Mouse (Mus musculus) neural tube, embryonic 15.5 days (tissue): ENCODE results near the gene Vwc2l. TPM values are rescaled to one million over a fixed set of nuclear protein-coding genes. Genes with fewer than 3 reads are reported as not detected.

ENCODE experiments used
- ATAC-seq: fragments of 200-750 bp; cut with Nextera tagmentation; 2 replicates; pipeline ENCODE4 v1.8.0; 2017; ENCODE audit warnings: mild to moderate bottlenecking, moderate TSS enrichment, moderate library complexity; ENCODE audit not compliant: low FRiP score
- H3K27ac ChIP-seq: fragments of 300-500 bp; sonication (generic); replicated peaks from 2 replicates; pipeline ENCODE4 v1.5.1; 2015; ENCODE audit warnings: mild to moderate bottlenecking, inconsistent platforms
- H3K27me3 ChIP-seq: fragments of 300-500 bp; sonication (generic); replicated peaks from 2 replicates; pipeline ENCODE4 v1.6.1; 2015; ENCODE audit warnings: inconsistent platforms
- H3K36me3 ChIP-seq: fragments of 300-500 bp; sonication (generic); 2 replicates; pipeline ENCODE4 v1.6.1; 2015; ENCODE audit warnings: inconsistent platforms
- H3K4me1 ChIP-seq: fragments of 300-500 bp; sonication (generic); 2 replicates; pipeline ENCODE4 v1.6.1; 2015; ENCODE audit warnings: inconsistent platforms
- H3K4me2 ChIP-seq: fragments of 300-500 bp; sonication (generic); 2 replicates; pipeline ENCODE4 v1.6.1; 2015; ENCODE audit warnings: inconsistent platforms, mild to moderate bottlenecking, moderate library complexity
- H3K4me3 ChIP-seq: fragments of 300-500 bp; sonication (generic); replicated peaks from 2 replicates; pipeline ENCODE4 v1.5.1; 2015; ENCODE audit warnings: mild to moderate bottlenecking, inconsistent platforms
- H3K9ac ChIP-seq: fragments of 300-500 bp; sonication (generic); replicated peaks from 2 replicates; pipeline ENCODE4 v1.6.1; 2015; ENCODE audit warnings: mild to moderate bottlenecking, inconsistent platforms
- H3K9me3 ChIP-seq: fragments of 300-500 bp; sonication (generic); replicated peaks from 2 replicates; pipeline ENCODE4 v1.6.1; 2016; ENCODE audit warnings: inconsistent platforms
- WGBS: fragments of 180-500 bp; shearing (Covaris S2); methylation state at CpG from one replicate; pipeline ENCODE4 v1.1.7; 2015; ENCODE audit warnings: mixed read lengths; 5-methylcytosine and 5-hydroxymethylcytosine counted together
- polyA plus RNA-seq: library from polyadenylated mRNA; unstranded; fragments of >200 nt; fragmentation: Nextera tagmentation; extraction: Ambion mirVana; gene quantifications from 2 replicates; pipeline ENCODE4 v1.2.1, GENCODE M21; 2015

Gene Vwc2l
- polyA plus RNA-seq: 8.9 and 10.8 TPM in 2 replicates

- Histone ChIP-seq H3K9ac (peak within 1 kb of the TSS; percentile 45), H3K27me3 (no peaks in the 10 kb centered on the region), H3K4me1 (no peaks in the 10 kb centered on the region), H3K4me2 (peak within 1 kb of the TSS; percentile 61), H3K4me3 (peak within 1 kb of the TSS; percentile 41), H3K9me3 (no peaks in the 10 kb centered on the region), H3K36me3 (no peaks in the 10 kb centered on the region), H3K27ac (peak within 1 kb of the TSS; percentile 69)
- 6% methylated on average over 13 of the region's 13 CpGs for WGBS
- ATAC-seq: peak; percentile 89
Observed at GRCm38 (mm10) chr1:70725655-70726066, at the start of gene Vwc2l. Gene Vwc2l (plus strand): TSS chr1:70725715.

- Histone ChIP-seq H3K27me3 (no peaks in the 10 kb centered on the region), H3K36me3 (no peaks in the 10 kb centered on the region), H3K27ac (no peak overlapping the region), H3K4me1 (no peaks in the 10 kb centered on the region), H3K4me2 (no peak overlapping the region), H3K9ac (no peak overlapping the region), H3K9me3 (no peaks in the 10 kb centered on the region), H3K4me3 (no peak overlapping the region)
- no peak for ATAC-seq
- 88% methylated on average over 2 of the region's 2 CpGs for WGBS
Observed at GRCm38 (mm10) chr1:70692529-70692928, 33.0 kb upstream of the Vwc2l start.

- Histone ChIP-seq H3K36me3 (no peaks in the 10 kb centered on the region), H3K9me3 (no peaks in the 10 kb centered on the region), H3K9ac (no peak overlapping the region), H3K4me2 (no peak overlapping the region), H3K4me3 (no peak overlapping the region), H3K27ac (no peak overlapping the region), H3K4me1 (no peaks in the 10 kb centered on the region), H3K27me3 (no peaks in the 10 kb centered on the region)
- ATAC-seq: no peak
- 81% methylated on average over 5 of the region's 5 CpGs for WGBS
Observed at GRCm38 (mm10) chr1:70700270-70700669, 25.2 kb upstream of the Vwc2l start.

GRCm38 (mm10) chr1:70703934-70704333 is 21.6 kb upstream of the Vwc2l start:
- Histone ChIP-seq H3K27ac (no peak overlapping the region), H3K9me3 (no peaks in the 10 kb centered on the region), H3K36me3 (no peaks in the 10 kb centered on the region), H3K27me3 (no peaks in the 10 kb centered on the region), H3K4me1 (no peaks in the 10 kb centered on the region), H3K4me3 (no peak overlapping the region), H3K9ac (no peak overlapping the region), H3K4me2 (no peak overlapping the region)
- ATAC-seq: no peak
- WGBS: 69% methylated on average over 3 of the region's 3 CpGs

- Histone ChIP-seq H3K36me3 (no peaks in the 10 kb centered on the region), H3K4me1 (no peaks in the 10 kb centered on the region), H3K4me2 (no peak overlapping the region), H3K9ac (no peak overlapping the region), H3K9me3 (no peaks in the 10 kb centered on the region), H3K27me3 (no peaks in the 10 kb centered on the region), H3K4me3 (no peak overlapping the region), H3K27ac (no peak overlapping the region)
- WGBS: 87% methylated on average over 3 of the region's 3 CpGs
- no peak for ATAC-seq
Observed at GRCm38 (mm10) chr1:70705821-70706220, 19.7 kb upstream of the Vwc2l start.

- peak overlapping the region; percentile 69; the same call in 1 of the 2 replicates for H3K27ac ChIP-seq
Observed at GRCm38 (mm10) chr1:70725045-70725444, 470 bp upstream of the Vwc2l start.

GRCm38 (mm10) chr1:70787146-70787545 is 61.6 kb downstream of the Vwc2l start:
- no peak for ATAC-seq
- Histone ChIP-seq H3K4me3 (no peak overlapping the region), H3K9me3 (no peaks in the 10 kb centered on the region), H3K4me1 (no peaks in the 10 kb centered on the region), H3K27me3 (no peaks in the 10 kb centered on the region), H3K4me2 (no peak overlapping the region), H3K36me3 (no peaks in the 10 kb centered on the region), H3K27ac (no peak overlapping the region), H3K9ac (no peak overlapping the region)

More at GRCm38 (mm10) chr1:70725045-70725444, 470 bp upstream of the Vwc2l start:
- Histone ChIP-seq H3K27me3 (no peaks in the 10 kb centered on the region), H3K36me3 (no peaks in the 10 kb centered on the region), H3K4me1 (no peaks in the 10 kb centered on the region), H3K9ac (peak overlapping the region; percentile 45; the same call in 1 of the 2 replicates), H3K9me3 (no peaks in the 10 kb centered on the region), H3K4me2 (peak overlapping the region; percentile 61), H3K4me3 (peak overlapping the region; percentile 41)
- WGBS: 40% methylated on average over 5 of the region's 5 CpGs
- ATAC-seq: peak; percentile 21; the same call in 1 of the 2 replicates

- no peak overlapping the region for H3K4me3 ChIP-seq
- no peak for ATAC-seq
- H3K27me3 ChIP-seq: no peaks in the 10 kb centered on the region
- H3K36me3 ChIP-seq: no peaks in the 10 kb centered on the region
- H3K9ac ChIP-seq: no peak overlapping the region
- H3K27ac ChIP-seq: no peak overlapping the region
- no peaks in the 10 kb centered on the region for H3K4me1 ChIP-seq
- no peaks in the 10 kb centered on the region for H3K9me3 ChIP-seq
- WGBS: 85% methylated on average over 5 of the region's 5 CpGs
- no peak overlapping the region for H3K4me2 ChIP-seq
Observed at GRCm38 (mm10) chr1:70791636-70792035, 66.1 kb downstream of the Vwc2l start.

GRCm38 (mm10) chr1:70795094-70795493 is 69.6 kb downstream of the Vwc2l start:
- ATAC-seq: no peak
- no peak overlapping the region for H3K4me2 ChIP-seq
- 82% methylated on average over 4 of the region's 4 CpGs for WGBS

GRCm38 (mm10) chr1:70803401-70803800 is 77.9 kb downstream of the Vwc2l start:
- Histone ChIP-seq H3K4me1 (no peaks in the 10 kb centered on the region), H3K36me3 (no peaks in the 10 kb centered on the region), H3K9ac (no peak overlapping the region), H3K4me3 (no peak overlapping the region), H3K4me2 (no peak overlapping the region), H3K27ac (no peak overlapping the region), H3K9me3 (no peaks in the 10 kb centered on the region), H3K27me3 (no peaks in the 10 kb centered on the region)
- 82% methylated on average over 3 of the region's 3 CpGs for WGBS
- no peak for ATAC-seq

More at GRCm38 (mm10) chr1:70795094-70795493, 69.6 kb downstream of the Vwc2l start:
- Histone ChIP-seq H3K9ac (no peak overlapping the region), H3K36me3 (no peaks in the 10 kb centered on the region), H3K4me1 (no peaks in the 10 kb centered on the region), H3K4me3 (no peak overlapping the region), H3K9me3 (no peaks in the 10 kb centered on the region), H3K27me3 (no peaks in the 10 kb centered on the region), H3K27ac (no peak overlapping the region)

- Histone ChIP-seq H3K36me3 (no peaks in the 10 kb centered on the region), H3K9me3 (no peaks in the 10 kb centered on the region), H3K9ac (no peak overlapping the region), H3K27me3 (no peaks in the 10 kb centered on the region), H3K27ac (no peak overlapping the region), H3K4me1 (no peaks in the 10 kb centered on the region), H3K4me2 (no peak overlapping the region), H3K4me3 (no peak overlapping the region)
- ATAC-seq: no peak
- 51% methylated on average over 2 of the region's 2 CpGs for WGBS
Observed at GRCm38 (mm10) chr1:70823111-70823510, 97.6 kb downstream of the Vwc2l start.

GRCm38 (mm10) chr1:70833262-70833661 is 107.7 kb downstream of the Vwc2l start:
- ATAC-seq: no peak
- no peak overlapping the region for H3K9ac ChIP-seq

GRCm38 (mm10) chr1:70842222-70842621 is 116.7 kb downstream of the Vwc2l start:
- H3K27me3 ChIP-seq: no peaks in the 10 kb centered on the region
- H3K27ac ChIP-seq: no peak overlapping the region
- no peak overlapping the region for H3K4me3 ChIP-seq
- H3K9me3 ChIP-seq: no peaks in the 10 kb centered on the region
- H3K4me2 ChIP-seq: no peak overlapping the region
- H3K36me3 ChIP-seq: no peaks in the 10 kb centered on the region
- no peaks in the 10 kb centered on the region for H3K4me1 ChIP-seq
- no peak overlapping the region for H3K9ac ChIP-seq
- WGBS: 85% methylated on average over 7 of the region's 7 CpGs
- no peak for ATAC-seq

More at GRCm38 (mm10) chr1:70833262-70833661, 107.7 kb downstream of the Vwc2l start:
- no peak overlapping the region for H3K4me2 ChIP-seq
- 90% methylated on average over 3 of the region's 3 CpGs for WGBS
- no peaks in the 10 kb centered on the region for H3K4me1 ChIP-seq
- no peaks in the 10 kb centered on the region for H3K9me3 ChIP-seq
- H3K4me3 ChIP-seq: no peak overlapping the region
- H3K27me3 ChIP-seq: no peaks in the 10 kb centered on the region
- H3K27ac ChIP-seq: no peak overlapping the region
- no peaks in the 10 kb centered on the region for H3K36me3 ChIP-seq
